Comparison of ENCODE assay signal across 7 mouse cellular contexts in genomic region chr2:18676457-18676935, GRCm38 (mm10). TPM values are rescaled to one million over a fixed set of nuclear protein-coding genes. Genes with fewer than 3 reads are reported as not detected.
DNase-seq lines count a peak whose midpoint lies in the region; ATAC-seq and TF ChIP-seq lines count a peak whose summit lies in the region.

No protein-coding gene starts in this region.

- H3K27me3 ChIP-seq in Patski, result no peaks in the 10 kb centered on the region
- H3K27me3 ChIP-seq in hindbrain, postnatal 0 days (ENCODE audit: insufficient read depth, low read length), result peaks cover 14% of the 10 kb centered on the region
- peaks cover 64% of the 10 kb centered on the region for H3K27me3 ChIP-seq in midbrain, embryonic 10.5 days (ENCODE audit: low read depth, poor library complexity, severe bottlenecking)
- peaks cover 26% of the 10 kb centered on the region for H3K27me3 ChIP-seq in small intestine, adult 2 months (ENCODE audit: control insufficient read depth, insufficient read depth, low read length)

- no peak for DNase-seq in Patski (ENCODE audit: low read depth, low spot score)
- DNase-seq in cerebellum, adult 8-10 months, result peak; percentile 72
- peak; percentile 48 to 63 for DNase-seq in frontal cortex, postnatal 14 days (ENCODE audit: low spot score in 2 of 2)
- DNase-seq in hindbrain, postnatal 0 days (ENCODE audit: low spot score), result peak; percentile 96
- peak; percentile 94 for DNase-seq in left cerebral cortex, postnatal 4 days
- peak; percentile 95 for DNase-seq in midbrain, embryonic 10.5 days (ENCODE audit: low spot score)

- no peak for TF ChIP-seq CTCF in Patski (IDR thresholded peaks at IDR 0.05)
- no peak for TF ChIP-seq CTCF in hindbrain, postnatal 0 days (IDR thresholded peaks at IDR 0.05; ENCODE audit: low read depth)
- no peak for TF ChIP-seq CTCF in small intestine, adult 2 months (IDR thresholded peaks at IDR 0.05; ENCODE audit: extremely low read depth, insufficient read length, insufficient replicate concordance, low read depth, low read length)

- intact Hi-C loops in left cerebral cortex, postnatal 4 days (cut with DNase I), result loop anchor here (10.0 kb wide), 4 partner anchors 292 to 622 kb away; partner anchors contain the start of genes 4930426L09Rik, Mllt10 and Pip4k2a

- peak; percentile 40 for ATAC-seq in Patski
- ATAC-seq in hindbrain, postnatal 0 days, result peak; percentile 87

- no peaks in the 10 kb centered on the region for H3K9me3 ChIP-seq in hindbrain, postnatal 0 days (ENCODE audit: low read length)
- H3K9me3 ChIP-seq in midbrain, embryonic 10.5 days (replicated peaks), result no peaks in the 10 kb centered on the region

- H3K4me3 ChIP-seq in hindbrain, postnatal 0 days (ENCODE audit: low read length), result peak overlapping the region; percentile 78
- peak overlapping the region; percentile 86 for H3K4me3 ChIP-seq in midbrain, embryonic 10.5 days
- H3K4me3 ChIP-seq in small intestine, adult 2 months (ENCODE audit: low read depth, low read length), result peak overlapping the region; percentile 69

- peak overlapping the region; percentile 92 for H3K9ac ChIP-seq in hindbrain, postnatal 0 days (replicated peaks; ENCODE audit: low read length)

- in situ Hi-C loops in Patski (cut with MboI; ENCODE audit: low pct_unique_long_range_greater_than_20kb), result loop anchor here (10.0 kb wide), 3 partner anchors 88 to 622 kb away; partner anchors contain the start of genes 4930426L09Rik, Mllt10 and Pip4k2a

- no peak for TF ChIP-seq POLR2A in small intestine, adult 2 months (IDR thresholded peaks at IDR 0.05; ENCODE audit: low read depth, low read length)

- POLR2A ChIA-PET in Patski (lab: Charles Lee), result interaction anchor here (1.1 kb wide), 1 partner anchor 284 kb away, joined by 7 read pairs; the partner anchor contains the start of gene Dnajc1

- H3K36me3 ChIP-seq in hindbrain, postnatal 0 days (ENCODE audit: insufficient read depth, low read length), result no peaks in the 10 kb centered on the region
- no peaks in the 10 kb centered on the region for H3K36me3 ChIP-seq in midbrain, embryonic 10.5 days
- H3K36me3 ChIP-seq in small intestine, adult 2 months (ENCODE audit: control insufficient read depth, insufficient read depth, low read length), result no peaks in the 10 kb centered on the region

- peak overlapping the region; percentile 90 for H3K27ac ChIP-seq in hindbrain, postnatal 0 days
- peak overlapping the region; percentile 99 for H3K27ac ChIP-seq in midbrain, embryonic 10.5 days (replicated peaks)
- no peak overlapping the region for H3K27ac ChIP-seq in small intestine, adult 2 months (ENCODE audit: insufficient read depth, low read depth, low read length)

- H3K4me1 ChIP-seq in hindbrain, postnatal 0 days (ENCODE audit: insufficient read depth, low read length), result 0 out of 2 replicates have a peak, but pooled peaks cover 7% of the 10 kb centered on the region
- H3K4me1 ChIP-seq in midbrain, embryonic 10.5 days, result peaks cover 62% of the 10 kb centered on the region
- H3K4me1 ChIP-seq in small intestine, adult 2 months (ENCODE audit: control insufficient read depth, insufficient read depth, insufficient read length, low read length), result no peaks in the 10 kb centered on the region; the same call in 1 of the 2 replicates

- 0% methylated on average over 25 of the region's 64 CpGs for WGBS in hindbrain, postnatal 0 days
- under 1% methylated on average over 44 of the region's 64 CpGs for WGBS in midbrain, embryonic 10.5 days
- under 1% methylated on average over 35 of the region's 64 CpGs for WGBS in small intestine, adult 2 months

- CTCF ChIA-PET in Patski (lab: Charles Lee), result no interaction called here

- H3K4me2 ChIP-seq in hindbrain, postnatal 0 days (ENCODE audit: low read depth, low read length), result peak overlapping the region; percentile 80

RNA-seq across cellular contexts. Expression of gene Bmi1, which starts 0.3 kb away (rescaled TPM):
- 108 TPM for polyA plus RNA-seq in Patski (2021)
- total RNA-seq in hindbrain, postnatal 0 days (2014; rRNA removed), result 37.2 and 61.9 TPM in 2 replicates
- polyA plus RNA-seq in hindbrain, postnatal 0 days (2015; fragmentation: Nextera tagmentation; extraction: Ambion mirVana), result 11.8 and 14.0 TPM in 2 replicates
- total RNA-seq in left cerebral cortex, postnatal 4 days (2021), result 10 to 100 TPM; 71.1 to 72.8 TPM
- 25.5 and 26.6 TPM in 2 replicates for polyA plus RNA-seq in midbrain, embryonic 10.5 days (2016; fragmentation: Nextera tagmentation; extraction: Ambion mirVana)
- polyA plus RNA-seq in small intestine, adult 2 months (2012; rRNA removed), result 2.1 and 3.1 TPM in 2 replicates

RNA-seq across cellular contexts. Expression of gene Commd3, which starts 4.3 kb away (rescaled TPM):
- polyA plus RNA-seq in Patski (2021), result 195 TPM
- 137 and 185 TPM in 2 replicates for total RNA-seq in hindbrain, postnatal 0 days (2014; rRNA removed)
- polyA plus RNA-seq in hindbrain, postnatal 0 days (2015; fragmentation: Nextera tagmentation; extraction: Ambion mirVana), result 187 and 191 TPM in 2 replicates
- 100 to 1,000 TPM; 135 to 156 TPM for total RNA-seq in left cerebral cortex, postnatal 4 days (2021)
- 82.0 and 101 TPM in 2 replicates for polyA plus RNA-seq in midbrain, embryonic 10.5 days (2016; fragmentation: Nextera tagmentation; extraction: Ambion mirVana)
- polyA plus RNA-seq in small intestine, adult 2 months (2012; rRNA removed), result 12.8 and 19.7 TPM in 2 replicates

RNA-seq across cellular contexts. Expression of gene Spag6, which starts 17.3 kb away (rescaled TPM):
- 1.7 TPM for polyA plus RNA-seq in Patski (2021)
- total RNA-seq in hindbrain, postnatal 0 days (2014; rRNA removed), result not detected in 2 replicates
- polyA plus RNA-seq in hindbrain, postnatal 0 days (2015; fragmentation: Nextera tagmentation; extraction: Ambion mirVana), result 0.09 and 0.20 TPM in 2 replicates
- under 1 TPM; 0.22 to 0.64 TPM for total RNA-seq in left cerebral cortex, postnatal 4 days (2021)
- 0.10 and 0.51 TPM in 2 replicates for polyA plus RNA-seq in midbrain, embryonic 10.5 days (2016; fragmentation: Nextera tagmentation; extraction: Ambion mirVana)
- polyA plus RNA-seq in small intestine, adult 2 months (2012; rRNA removed), result 0.27 and 0.41 TPM in 2 replicates
